Mouse (Mus musculus) heart, embryonic 13.5 days (tissue): ENCODE results near the gene Oas1g. TPM values are rescaled to one million over a fixed set of nuclear protein-coding genes. Genes with fewer than 3 reads are reported as not detected.
"Not testable (repeated sequence)": the region's sequence is repeated elsewhere in the genome, so short reads cannot be mapped to it uniquely, and the experiment has no call there.

Experiments used
- ATAC-seq: fragments of 200-750 bp; cut with Nextera tagmentation; 2 replicates; pipeline ENCODE4 v1.8.0; 2017; ENCODE audit warnings: moderate TSS enrichment; ENCODE audit not compliant: insufficient number of reproducible peaks, low FRiP score, low TSS enrichment; ENCODE audit errors: extremely low read depth
- H3K27ac ChIP-seq: fragments of 300-500 bp; sonication (generic); replicated peaks from 2 replicates; pipeline ENCODE4 v1.5.1; 2015; ENCODE audit warnings: moderate library complexity, mild to moderate bottlenecking, inconsistent platforms
- H3K27me3 ChIP-seq: fragments of 300-500 bp; sonication (generic); replicated peaks from 2 replicates; pipeline ENCODE4 v1.6.1; 2015; ENCODE audit warnings: mild to moderate bottlenecking, inconsistent platforms
- H3K36me3 ChIP-seq: fragments of 300-500 bp; sonication (generic); 2 replicates; pipeline ENCODE4 v1.6.1; 2015; ENCODE audit warnings: mild to moderate bottlenecking, inconsistent platforms
- H3K4me1 ChIP-seq: fragments of 300-500 bp; sonication (generic); 2 replicates; pipeline ENCODE4 v1.6.1; 2015; ENCODE audit warnings: inconsistent platforms
- H3K4me2 ChIP-seq: fragments of 300-500 bp; sonication (generic); 2 replicates; pipeline ENCODE4 v1.6.1; 2015; ENCODE audit warnings: inconsistent platforms, mild to moderate bottlenecking, moderate library complexity
- H3K4me3 ChIP-seq: fragments of 300-500 bp; sonication (generic); 2 replicates; pipeline ENCODE4 v1.5.1; 2015; ENCODE audit warnings: moderate library complexity, mild to moderate bottlenecking, inconsistent platforms
- H3K9ac ChIP-seq: fragments of 300-500 bp; sonication (generic); 2 replicates; pipeline ENCODE4 v1.6.1; 2015; ENCODE audit warnings: inconsistent platforms, mild to moderate bottlenecking, moderate library complexity
- H3K9me3 ChIP-seq: fragments of 300-500 bp; sonication (generic); 2 replicates; pipeline ENCODE4 v1.6.1; 2016; ENCODE audit warnings: inconsistent platforms
- WGBS: fragments of 180-500 bp; shearing (Covaris S2); methylation state at CpG from one replicate; pipeline ENCODE4 v1.1.7; 2015; ENCODE audit warnings: mixed read lengths; 5-methylcytosine and 5-hydroxymethylcytosine counted together
- polyA plus RNA-seq: library from polyadenylated mRNA; unstranded; fragments of >200 nt; fragmentation: Nextera tagmentation; extraction: Ambion mirVana; gene quantifications from 2 replicates; pipeline ENCODE4 v1.2.1, GENCODE M21; 2015

Gene Oas1g
- polyA plus RNA-seq, 1 experiment from 2014 or later, result 0.24 TPM

- 37% methylated on average over 4 of the region's 4 CpGs for WGBS
- not testable (repeated sequence) for H3K9ac ChIP-seq, ATAC-seq, H3K27ac ChIP-seq, H3K4me2 ChIP-seq, H3K4me3 ChIP-seq, H3K4me1 ChIP-seq, H3K36me3 ChIP-seq, H3K9me3 ChIP-seq, H3K27me3 ChIP-seq
These were observed 942 bp upstream of the Oas1g start for GRCm38 (mm10) chr5:120888294-120888815.

- no peaks in the 10 kb centered on the region for H3K36me3 ChIP-seq
- no peak overlapping the region for H3K4me3 ChIP-seq
- H3K27ac ChIP-seq, result no peak overlapping the region
- H3K27me3 ChIP-seq, result peaks cover 7% of the 10 kb centered on the region
- H3K9me3 ChIP-seq, result no peaks in the 10 kb centered on the region
- ATAC-seq, result no peak
- no peak overlapping the region for H3K4me2 ChIP-seq
- H3K4me1 ChIP-seq, result no peaks in the 10 kb centered on the region
- 41% methylated on average over 6 of the region's 6 CpGs for WGBS
- H3K9ac ChIP-seq, result no peak overlapping the region
These were observed 418 bp upstream of the Oas1g start for GRCm38 (mm10) chr5:120887831-120888230.

DNA sequence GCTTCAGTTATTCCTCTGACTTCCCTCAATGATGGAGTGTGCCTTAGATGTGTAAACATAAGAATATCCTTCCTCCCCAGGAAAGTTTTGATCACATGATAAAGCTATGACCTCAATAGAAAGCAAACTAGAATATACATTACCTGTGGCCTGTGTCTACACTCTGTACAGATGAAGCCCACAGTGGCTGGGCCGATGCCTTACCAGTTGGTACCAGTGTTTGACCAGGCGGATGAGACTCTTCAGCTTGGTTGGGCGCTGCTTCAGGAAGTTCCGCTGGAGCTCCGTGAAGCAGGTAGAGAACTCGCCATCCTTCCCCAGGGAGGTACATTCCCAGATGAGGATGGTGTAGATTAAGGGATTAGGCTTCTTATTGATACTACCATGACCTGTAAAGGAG is 5.7 kb downstream of the Oas1g start:
- WGBS, result 79% methylated on average over 6 of the region's 6 CpGs
- not testable (repeated sequence) for H3K4me2 ChIP-seq, H3K9ac ChIP-seq

GRCm38 (mm10) chr5:120878803-120879202 is 8.6 kb downstream of the Oas1g start:
- H3K27ac ChIP-seq, H3K4me3 ChIP-seq, H3K9me3 ChIP-seq, H3K36me3 ChIP-seq, H3K4me1 ChIP-seq, H3K9ac ChIP-seq, H3K27me3 ChIP-seq, ATAC-seq, H3K4me2 ChIP-seq: not testable (repeated sequence)
- WGBS, result 54% methylated on average over 2 of the region's 2 CpGs

More for the DNA sequence above, 5.7 kb downstream of the Oas1g start:
- not testable (repeated sequence) for H3K27ac ChIP-seq, ATAC-seq, H3K9me3 ChIP-seq, H3K4me1 ChIP-seq, H3K4me3 ChIP-seq, H3K27me3 ChIP-seq, H3K36me3 ChIP-seq

DNA sequence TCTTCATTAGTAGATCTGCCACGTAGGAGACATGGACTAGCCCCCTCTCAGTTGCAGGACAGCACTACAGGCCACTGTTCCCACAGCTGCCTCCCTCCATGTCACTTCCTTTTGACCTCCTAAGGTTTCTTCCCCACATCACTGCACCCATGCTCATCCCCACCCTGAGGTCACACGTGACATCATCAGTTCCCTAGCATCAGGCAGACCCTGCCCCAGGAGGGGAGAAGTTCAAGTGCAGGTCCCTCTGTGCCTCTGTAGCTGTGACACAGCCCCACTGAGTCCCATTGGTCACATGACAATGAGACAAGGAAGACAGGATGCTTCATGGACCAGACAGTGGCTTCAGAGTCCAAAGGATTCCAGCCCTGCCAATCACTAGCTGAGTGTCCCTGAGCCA is 10.0 kb downstream of the Oas1g start:
- not testable (repeated sequence) for H3K36me3 ChIP-seq, H3K9ac ChIP-seq, ATAC-seq, H3K4me2 ChIP-seq, H3K9me3 ChIP-seq, H3K4me3 ChIP-seq, H3K4me1 ChIP-seq, H3K27me3 ChIP-seq, H3K27ac ChIP-seq
- WGBS, result 69% methylated on average over 2 of the region's 2 CpGs

DNA sequence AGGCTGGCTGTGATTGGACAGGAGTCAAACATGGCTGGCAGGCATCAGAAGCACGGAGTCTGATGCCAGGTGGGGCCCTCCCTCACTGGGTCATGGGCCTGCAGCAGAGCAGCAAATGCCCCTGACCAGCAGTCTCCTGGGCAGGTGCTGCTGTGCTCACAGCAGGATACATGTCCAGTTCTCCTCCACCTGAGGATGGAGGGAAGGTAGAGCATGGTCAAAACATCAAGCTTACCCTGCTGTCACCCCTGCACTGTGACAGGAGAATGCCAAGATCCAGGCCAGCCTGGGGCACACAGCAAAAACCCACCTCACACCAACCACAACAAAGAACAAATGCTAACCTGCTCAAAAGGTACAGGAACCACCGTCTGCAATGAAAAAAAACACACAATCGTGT is 10.6 kb downstream of the Oas1g start:
- not testable (repeated sequence) for H3K4me3 ChIP-seq, H3K9me3 ChIP-seq, H3K36me3 ChIP-seq, H3K4me1 ChIP-seq, H3K4me2 ChIP-seq, H3K27me3 ChIP-seq, ATAC-seq, H3K27ac ChIP-seq, H3K9ac ChIP-seq
- 54% methylated on average over 2 of the region's 3 CpGs for WGBS

GRCm38 (mm10) chr5:120871469-120871868 is 15.9 kb downstream of the Oas1g start:
- no peaks in the 10 kb centered on the region for H3K36me3 ChIP-seq
- no peak overlapping the region for H3K4me3 ChIP-seq
- no peak for ATAC-seq
- H3K9me3 ChIP-seq, result no peaks in the 10 kb centered on the region
- peaks cover 14% of the 10 kb centered on the region; the same call in 1 of the 2 replicates for H3K27me3 ChIP-seq
- H3K4me2 ChIP-seq, result no peak overlapping the region
- H3K27ac ChIP-seq, result no peak overlapping the region
- no peak overlapping the region for H3K9ac ChIP-seq
- WGBS, result 44% methylated on average over 2 of the region's 2 CpGs
- H3K4me1 ChIP-seq, result no peaks in the 10 kb centered on the region

GRCm38 (mm10) chr5:120870782-120871181 is 16.6 kb downstream of the Oas1g start:
- 72% methylated on average over 7 of the region's 7 CpGs for WGBS
- H3K36me3 ChIP-seq, result no peaks in the 10 kb centered on the region
- H3K4me2 ChIP-seq, result no peak overlapping the region
- H3K27me3 ChIP-seq, result peaks cover 14% of the 10 kb centered on the region; the same call in 1 of the 2 replicates
- H3K4me1 ChIP-seq, result no peaks in the 10 kb centered on the region
- no peak for ATAC-seq
- H3K9me3 ChIP-seq, result no peaks in the 10 kb centered on the region
- H3K9ac ChIP-seq, result no peak overlapping the region
- H3K27ac ChIP-seq, result no peak overlapping the region
- H3K4me3 ChIP-seq, result no peak overlapping the region

GRCm38 (mm10) chr5:120870081-120870480 is 17.3 kb downstream of the Oas1g start:
- Histone ChIP-seq H3K27ac (no peak overlapping the region), H3K36me3 (no peaks in the 10 kb centered on the region), H3K4me1 (no peaks in the 10 kb centered on the region), H3K4me3 (no peak overlapping the region), H3K27me3 (peaks cover 14% of the 10 kb centered on the region; the same call in 1 of the 2 replicates), H3K9ac (no peak overlapping the region), H3K4me2 (no peak overlapping the region), H3K9me3 (no peaks in the 10 kb centered on the region)
- ATAC-seq, result no peak
- 56% methylated on average over 3 of the region's 3 CpGs for WGBS

GRCm38 (mm10) chr5:120869436-120870015 is 17.9 kb downstream of the Oas1g start:
- no peak overlapping the region for H3K4me3 ChIP-seq

DNA sequence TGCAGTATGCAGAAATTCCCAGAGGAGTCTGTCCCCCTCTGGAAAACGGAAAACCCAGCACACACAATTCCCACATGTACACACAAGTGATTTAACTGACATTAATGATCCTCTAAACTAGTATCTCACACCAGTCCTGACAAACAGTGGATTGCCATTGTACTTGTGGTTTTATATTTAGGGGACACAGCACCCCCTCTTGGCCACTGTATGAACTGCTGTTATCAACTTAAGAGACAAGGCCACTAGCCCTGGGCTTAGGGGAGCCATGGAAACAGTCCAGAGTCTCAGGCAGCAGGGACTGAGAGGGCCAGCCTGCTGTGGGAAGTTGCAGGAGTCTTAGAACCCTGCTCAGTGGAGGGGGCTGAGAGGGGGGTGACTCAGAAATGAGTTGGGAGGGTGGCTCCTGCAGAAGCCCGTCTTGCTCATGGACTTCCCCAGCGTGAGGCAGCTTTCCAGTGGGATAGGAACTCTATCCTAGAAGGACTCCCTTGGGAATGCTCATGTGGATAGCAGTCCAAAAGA is 22.0 kb downstream of the Oas1g start:
- Histone ChIP-seq H3K4me1 (no peaks in the 10 kb centered on the region), H3K9ac (no peak overlapping the region), H3K4me2 (no peak overlapping the region), H3K9me3 (no peaks in the 10 kb centered on the region), H3K36me3 (no peaks in the 10 kb centered on the region), H3K4me3 (no peak overlapping the region), H3K27ac (no peak overlapping the region), H3K27me3 (peaks cover 3% of the 10 kb centered on the region; the same call in 1 of the 2 replicates)
- ATAC-seq, result no peak
- WGBS, result 60% methylated on average over 3 of the region's 3 CpGs

More at GRCm38 (mm10) chr5:120869436-120870015, 17.9 kb downstream of the Oas1g start:
- Histone ChIP-seq H3K4me1 (no peaks in the 10 kb centered on the region), H3K36me3 (no peaks in the 10 kb centered on the region), H3K4me2 (no peak overlapping the region), H3K27me3 (peaks cover 14% of the 10 kb centered on the region; the same call in 1 of the 2 replicates), H3K9me3 (no peaks in the 10 kb centered on the region), H3K9ac (no peak overlapping the region), H3K27ac (no peak overlapping the region)
- WGBS, result 68% methylated on average over 7 of the region's 7 CpGs
- no peak for ATAC-seq

DNA sequence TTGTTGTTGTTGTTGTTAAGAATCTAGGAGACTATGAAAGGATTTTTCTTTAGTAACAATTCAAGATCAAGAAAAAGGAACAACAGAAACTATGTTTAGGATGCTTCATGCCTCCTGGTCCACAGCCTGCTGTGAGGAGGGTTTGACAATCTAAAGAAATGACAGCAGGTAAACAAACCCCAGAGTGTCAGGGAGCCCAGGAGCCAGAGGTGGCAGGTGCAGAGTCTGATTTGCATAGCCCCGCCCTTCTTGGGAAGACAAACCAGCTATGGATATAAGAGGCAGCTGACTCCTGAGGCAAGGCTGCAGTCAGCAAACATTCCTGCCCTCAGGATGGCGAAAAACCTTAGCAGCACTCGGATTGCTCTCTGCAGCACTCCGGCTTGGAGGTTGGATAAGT is 26.3 kb downstream of the Oas1g start, which contains the start of gene Oas1h:
Gene Oas1h, plus strand, starts transcription at position 301 of the 400 bp plus-strand sequence.
- H3K4me3 ChIP-seq, result no peak within 1 kb of the TSS
- no peaks in the 10 kb centered on the region for H3K27me3 ChIP-seq
- no peak within 1 kb of the TSS for H3K27ac ChIP-seq
- no peaks in the 10 kb centered on the region for H3K4me1 ChIP-seq
- H3K36me3 ChIP-seq, result no peaks in the 10 kb centered on the region
- ATAC-seq, result no peak
- 54% methylated on average over 4 of the region's 4 CpGs for WGBS
- no peak within 1 kb of the TSS for H3K9ac ChIP-seq
- H3K4me2 ChIP-seq, result no peak within 1 kb of the TSS
- no peaks in the 10 kb centered on the region for H3K9me3 ChIP-seq
